Mouse (Mus musculus) CD4-positive naive resting alpha-beta T cell, adult 57 days (primary cell): ENCODE measurements around the gene Traf2. TPM values are rescaled to one million over a fixed set of nuclear protein-coding genes. Genes with fewer than 3 reads are reported as not detected.

Experiments
- total RNA-seq: library from RNA; stranded (reverse); gene quantifications from one replicate; pipeline ENCODE4 v1.2.4, GENCODE M21; 2023

Traf2 gene
- total RNA-seq = 49.0 TPM

DNA sequence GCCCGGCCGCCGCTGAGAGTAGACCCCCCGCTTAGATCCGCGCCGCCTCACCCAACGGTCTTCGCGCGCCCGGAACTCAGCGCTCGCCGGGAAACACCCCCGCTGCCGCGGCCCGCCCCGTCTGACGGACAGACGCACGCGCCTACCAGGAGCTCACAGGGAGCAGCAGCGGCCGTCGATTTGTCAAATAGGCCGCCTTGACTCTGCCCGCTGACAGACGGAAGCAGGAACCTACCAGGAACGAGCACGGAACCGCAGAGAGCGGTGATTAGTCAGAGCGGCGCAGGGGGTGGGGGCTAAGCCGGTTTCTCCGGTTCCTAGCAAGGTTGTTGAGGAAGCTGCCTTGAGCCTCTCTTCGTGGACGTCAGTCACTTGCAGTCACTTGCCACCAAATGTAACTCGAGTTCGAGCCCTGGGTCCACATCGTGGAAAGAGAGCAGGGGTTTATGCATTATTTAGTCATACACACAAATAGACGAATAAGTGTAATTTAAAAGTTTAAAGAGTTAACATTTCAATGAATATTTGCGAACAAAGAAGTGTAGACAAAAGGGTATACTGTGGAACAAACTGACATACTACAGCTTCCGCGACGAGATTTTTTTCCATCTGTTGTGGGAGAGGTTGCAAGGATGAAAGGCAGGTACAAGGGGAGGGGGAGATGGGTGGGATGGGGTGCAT is at the start of gene Traf2:
Gene Traf2 (minus strand): TSS at position 130 of the 681 bp plus-strand sequence.

DNA sequence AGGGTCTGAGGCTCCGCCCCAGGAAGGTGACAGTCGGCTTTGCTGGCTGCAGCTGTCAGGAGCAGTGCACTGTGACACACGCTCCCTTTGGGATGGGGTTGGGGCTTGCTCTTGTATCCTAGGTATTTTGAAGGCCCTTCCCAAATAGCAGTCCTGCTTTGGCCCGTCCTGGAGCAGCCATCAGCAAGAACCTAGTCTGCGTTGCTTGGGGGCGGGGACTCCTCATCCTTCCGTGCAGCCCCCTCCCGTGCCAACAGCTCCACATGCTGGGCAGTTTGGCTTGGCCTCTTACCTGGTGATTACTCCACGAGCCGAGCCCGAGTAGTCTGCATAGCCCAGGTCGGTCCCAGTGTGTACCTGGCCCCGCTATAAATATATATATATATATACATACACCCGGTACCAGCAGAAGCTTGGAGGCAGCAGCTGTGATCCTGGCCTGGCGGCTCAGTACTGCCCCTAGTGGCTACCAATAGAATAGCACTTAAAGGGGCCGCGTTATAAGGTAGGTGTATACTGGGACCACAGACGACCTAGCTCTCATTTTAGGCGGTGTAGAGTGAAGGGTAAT is 34.6 kb upstream of the Traf2 start, which contains the start of gene Ajm1:
Gene Ajm1 (minus strand): TSS at position 464 of the 571 bp plus-strand sequence.

DNA sequence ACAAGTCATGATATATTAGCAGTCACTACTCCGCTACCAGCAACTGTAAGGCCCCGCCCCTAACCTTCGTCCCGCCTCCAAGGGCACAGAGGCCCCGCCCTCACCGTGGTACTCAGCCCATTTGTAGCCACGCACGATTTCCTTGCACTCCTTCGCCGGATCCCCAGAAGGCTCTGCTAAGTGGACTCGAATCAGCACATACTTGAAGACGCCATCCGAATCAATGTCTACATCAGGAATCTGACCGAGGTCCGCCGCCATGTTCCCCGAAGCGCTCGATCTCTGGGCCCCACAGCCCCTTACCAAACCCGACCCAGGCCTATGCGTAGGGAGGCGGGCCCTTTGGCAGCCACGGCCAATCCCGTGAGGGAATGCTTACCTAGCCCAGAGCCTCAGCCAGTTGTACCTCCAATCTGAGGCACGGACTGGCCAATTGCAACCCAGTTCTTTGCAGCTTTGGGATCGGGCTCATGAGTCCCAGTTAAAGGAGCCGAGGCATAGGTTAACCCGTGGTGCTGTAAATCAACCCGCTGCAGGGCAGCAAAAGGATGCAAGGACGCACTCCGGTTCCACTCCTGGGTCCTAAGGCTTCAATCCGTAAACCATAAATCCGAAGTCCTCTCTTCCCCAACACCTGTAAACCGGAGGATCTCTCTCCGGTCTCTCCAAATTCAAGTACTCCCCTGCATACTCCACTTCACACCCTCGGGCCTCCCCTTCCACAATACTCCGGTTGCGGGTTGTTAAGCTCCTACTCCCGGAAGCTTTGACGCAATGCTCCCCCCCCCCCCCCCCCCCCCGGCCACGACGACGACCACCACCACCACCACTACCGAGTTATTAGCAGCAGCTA is 28.1 kb upstream of the Traf2 start, which contains the start of the genes Mamdc4 and Phpt1:
Gene Mamdc4 (minus strand): TSS at position 267 of the 853 bp plus-strand sequence.
Gene Phpt1 (minus strand): TSS at position 646 of the 853 bp plus-strand sequence.

DNA sequence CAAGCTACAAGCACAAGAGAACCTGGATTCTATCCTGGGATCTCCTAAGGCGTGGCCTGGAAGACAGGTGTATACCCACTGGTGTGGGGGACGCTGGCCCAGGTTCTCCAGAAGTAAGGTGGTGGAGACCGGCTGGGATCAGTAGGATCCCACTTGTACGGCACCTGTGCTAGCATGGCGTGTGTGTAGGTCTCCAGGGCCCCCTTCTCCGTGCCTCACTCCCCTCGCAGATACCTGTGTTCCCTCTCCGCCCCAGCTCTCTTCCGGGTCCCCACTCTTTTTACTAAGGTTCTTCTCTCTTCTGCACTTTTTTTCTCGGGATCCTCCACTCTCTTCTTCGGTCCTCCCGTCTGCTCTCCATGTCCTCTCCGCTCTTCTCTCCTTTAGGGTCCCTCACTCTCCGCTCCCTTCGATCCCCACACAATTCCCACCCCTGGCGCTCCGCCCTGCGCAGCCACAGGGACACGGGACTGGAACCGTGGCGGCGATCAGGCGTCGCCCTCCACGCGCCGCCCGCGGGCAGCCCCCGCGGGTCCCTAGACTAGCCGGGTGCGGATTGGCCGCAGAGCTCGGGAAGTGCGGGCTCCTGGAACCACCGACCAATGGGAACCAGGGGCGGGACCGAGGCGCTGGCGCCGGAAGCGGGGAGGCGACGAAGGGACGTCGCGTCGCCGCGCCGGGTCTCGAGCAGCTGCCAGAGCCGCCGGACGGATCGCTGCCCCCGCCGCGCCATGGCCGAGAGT is 10.7 kb upstream of the Traf2 start, which contains the start of gene Edf1:
Gene Edf1 (plus strand): TSS at position 627 of the 743 bp plus-strand sequence.

DNA sequence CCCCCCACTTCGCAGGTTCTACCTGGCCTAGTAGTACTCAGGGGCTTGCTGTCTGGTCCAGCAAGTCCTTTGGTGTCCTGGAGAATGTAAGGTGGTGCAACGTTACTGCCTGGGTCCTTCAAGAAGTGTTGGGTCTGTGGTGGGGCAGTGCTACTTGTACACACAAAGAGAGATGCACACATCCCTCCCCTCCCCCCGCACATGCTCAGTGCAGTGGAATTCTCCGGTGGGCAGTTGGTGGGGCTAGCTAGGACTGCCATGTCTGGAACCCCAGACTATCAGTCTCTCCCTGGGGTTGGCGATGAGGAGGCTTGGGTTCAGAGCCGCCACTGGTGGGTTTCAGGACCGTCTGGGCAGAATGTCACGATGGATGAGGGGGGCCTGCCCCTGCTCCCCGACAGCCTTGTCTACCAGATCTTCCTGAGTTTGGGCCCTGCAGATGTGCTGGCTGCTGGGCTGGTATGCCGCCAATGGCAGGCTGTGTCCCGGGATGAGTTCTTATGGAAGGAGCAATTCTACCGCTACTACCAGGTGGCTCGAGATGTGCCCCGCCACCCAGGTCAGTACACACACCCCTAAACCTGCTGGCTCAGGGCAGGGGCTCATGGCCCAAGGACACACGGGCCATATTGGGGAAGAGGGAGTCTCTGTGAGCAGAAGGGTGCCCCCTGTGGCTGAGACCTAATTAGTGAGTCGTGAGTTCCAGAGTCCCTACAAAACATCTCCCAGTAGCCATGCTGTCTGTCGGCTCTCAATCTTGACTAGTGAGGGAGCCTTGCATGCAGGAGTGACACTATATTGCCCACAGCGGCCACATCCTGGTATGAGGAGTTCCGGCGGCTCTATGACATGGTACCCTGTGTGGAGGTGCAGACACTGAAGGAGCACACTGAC is 44.9 kb downstream of the Traf2 start, which contains the start of gene C8g:
Gene C8g (minus strand): TSS at position 127 of the 894 bp plus-strand sequence.

DNA sequence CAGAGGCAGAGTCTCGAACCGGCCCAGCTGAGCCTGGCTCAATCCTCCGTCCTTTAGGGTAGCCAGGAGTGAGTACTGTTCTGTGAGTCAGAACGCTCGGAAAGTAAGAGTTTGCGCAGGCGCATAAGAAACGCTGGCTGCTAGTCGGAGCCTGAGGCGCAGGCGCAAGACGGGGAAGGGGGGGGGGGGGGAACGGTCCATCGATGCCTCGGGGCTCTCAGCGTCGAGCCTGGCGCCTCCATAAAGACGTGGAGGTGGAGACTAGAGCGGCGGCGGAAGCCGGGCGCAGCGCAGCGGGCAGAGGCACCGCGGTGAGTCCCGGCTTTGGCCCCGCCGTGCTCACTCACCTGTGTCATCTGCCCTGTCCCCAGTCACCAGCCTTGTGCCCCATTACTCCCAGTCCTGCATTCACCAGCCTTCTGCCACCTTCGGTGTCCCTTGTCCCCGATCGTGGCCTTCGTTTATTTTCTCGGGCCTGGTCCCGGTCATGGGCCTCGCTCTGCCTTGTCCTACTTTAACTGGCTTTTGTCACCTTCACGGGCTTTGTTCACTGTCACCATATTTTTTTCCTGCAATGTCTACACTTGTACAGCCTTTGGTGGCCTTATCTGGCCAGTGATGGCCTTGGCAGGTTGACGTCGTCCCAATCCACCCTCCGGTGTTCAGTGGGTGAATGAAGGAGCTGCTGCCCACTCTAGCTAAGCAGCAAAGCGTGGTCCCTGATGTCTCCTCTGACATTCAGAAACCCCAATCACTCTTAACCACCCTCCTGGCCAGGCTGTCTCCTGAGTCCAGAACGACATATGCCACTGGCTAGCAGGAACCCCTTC is 45.9 kb downstream of the Traf2 start, which contains the start of gene Fbxw5:
Gene Fbxw5 (plus strand): TSS at position 175 of the 830 bp plus-strand sequence.

DNA sequence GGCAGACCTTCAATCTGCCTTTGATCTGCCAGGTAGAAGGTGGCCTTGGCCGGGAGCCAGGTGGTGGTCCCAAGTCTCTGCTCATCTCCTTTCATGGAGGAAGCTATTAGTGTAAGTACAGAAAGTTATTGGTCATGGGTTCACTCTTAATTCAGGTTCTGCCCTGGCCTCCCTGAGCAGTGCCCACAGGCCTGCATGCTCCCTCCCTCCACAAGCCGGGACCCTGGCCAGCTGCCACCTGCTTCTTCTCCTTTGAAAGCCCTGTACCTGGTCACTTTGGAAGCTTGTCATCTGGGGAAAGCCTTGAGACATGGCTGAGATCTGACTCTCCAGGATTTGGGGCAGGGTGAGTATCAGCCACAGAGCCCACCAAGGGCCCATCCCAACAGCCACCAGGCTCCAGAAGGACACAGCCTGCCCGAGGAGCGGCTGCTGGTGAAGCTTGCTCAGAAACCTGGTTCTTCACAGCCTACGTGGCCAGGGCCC is 53.2 kb downstream of the Traf2 start, which contains the start of gene Lcn12:
Gene Lcn12 (minus strand): TSS at position 436 of the 486 bp plus-strand sequence.

DNA sequence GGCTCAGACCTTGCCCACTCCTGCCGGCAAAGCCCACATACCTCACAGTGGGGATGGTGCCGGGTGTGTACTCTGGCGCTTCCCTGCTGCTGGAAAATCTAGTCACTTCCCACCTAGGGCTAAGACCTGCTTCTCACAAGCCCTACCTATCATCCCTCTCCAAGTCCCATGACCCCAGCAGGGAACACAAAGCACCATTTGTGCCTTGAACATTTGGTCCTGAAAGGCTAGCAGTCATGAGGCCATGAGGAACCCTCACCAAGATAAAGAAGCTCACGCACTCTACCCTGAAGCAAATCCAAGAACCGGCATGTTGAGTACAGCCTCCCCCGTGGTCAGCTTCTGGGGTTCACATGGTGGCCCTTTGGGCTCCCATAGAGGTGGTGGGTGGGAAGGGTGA is 76.8 kb downstream of the Traf2 start, which contains the start of gene Ptgds:
Gene Ptgds (minus strand): TSS at position 78 of the 400 bp plus-strand sequence.

Other genes with a start within 250 kb of the Traf2 start
- not detected for gene Grin1, start 227.8 kb downstream of the Traf2 start, total RNA-seq
- gene Man1b1, start 214.6 kb downstream of the Traf2 start, total RNA-seq = 50.6 TPM
- 17.2 TPM for gene Dpp7, start 190.6 kb downstream of the Traf2 start, total RNA-seq
- 10.3 TPM for gene Uap1l1, start 181.3 kb downstream of the Traf2 start, total RNA-seq
- 0.74 TPM for gene Sapcd2, start 174.6 kb downstream of the Traf2 start, total RNA-seq
- gene Entpd2, start 151.1 kb downstream of the Traf2 start, total RNA-seq = 1.4 TPM
- gene Npdc1, start 147.6 kb downstream of the Traf2 start, total RNA-seq = 0.98 TPM
- gene Fut7, start 123.7 kb downstream of the Traf2 start, total RNA-seq = 0.59 TPM
- gene Abca2, start 118.2 kb downstream of the Traf2 start, total RNA-seq = 69.0 TPM
- gene Clic3, start 90.1 kb downstream of the Traf2 start, total RNA-seq = not detected
- gene Paxx, start 85.8 kb downstream of the Traf2 start, total RNA-seq = 92.6 TPM
- gene Ptgds, start 76.9 kb downstream of the Traf2 start, total RNA-seq = not detected
- gene Lcn12, start 53.0 kb downstream of the Traf2 start, total RNA-seq = not detected
- gene Fbxw5, start 46.2 kb downstream of the Traf2 start, total RNA-seq = 47.7 TPM
- not detected for gene C8g, start 45.2 kb downstream of the Traf2 start, total RNA-seq
- gene Edf1, start 10.9 kb upstream of the Traf2 start, total RNA-seq = 117 TPM
- gene Mamdc4, start 27.9 kb upstream of the Traf2 start, total RNA-seq = 3.6 TPM
- 29.9 TPM for gene Phpt1, start 28.3 kb upstream of the Traf2 start, total RNA-seq
- gene Ajm1, start 34.8 kb upstream of the Traf2 start, total RNA-seq = 0.33 TPM
- 105 TPM for gene Rabl6, start 61.6 kb upstream of the Traf2 start, total RNA-seq
- not detected for gene Ccdc183, start 70.7 kb upstream of the Traf2 start, total RNA-seq
- 1.6 TPM for gene Tmem141, start 75.1 kb upstream of the Traf2 start, total RNA-seq
- gene Fcna, start 81.1 kb upstream of the Traf2 start, total RNA-seq = 6.2 TPM
- gene Lcn8, start 106.2 kb upstream of the Traf2 start, total RNA-seq = not detected
- gene Lcn5, start 111.0 kb upstream of the Traf2 start, total RNA-seq = not detected
- not detected for gene Lcn6, start 129.8 kb upstream of the Traf2 start, total RNA-seq
- not detected for gene Lcn10, start 135.8 kb upstream of the Traf2 start, total RNA-seq
- gene Obp2a, start 153.1 kb upstream of the Traf2 start, total RNA-seq = not detected
- gene Bmyc, start 159.8 kb upstream of the Traf2 start, total RNA-seq = 17.0 TPM
- not detected for gene Obp2b, start 190.1 kb upstream of the Traf2 start, total RNA-seq
- not detected for gene Lcn3, start 218.6 kb upstream of the Traf2 start, total RNA-seq
- not detected for gene Lcn11, start 230.1 kb upstream of the Traf2 start, total RNA-seq
- gene Gm13539, start 235.3 kb upstream of the Traf2 start, total RNA-seq = not detected